Mouse (Mus musculus) heart, postnatal 25 days (tissue): Measurements from ENCODE around the gene Tmem214. TPM values are rescaled to one million over a fixed set of nuclear protein-coding genes. Genes with fewer than 3 reads are reported as not detected.
A peak's percentile ranks its signal among the peaks of the same experiment; 100 is the strongest.

Experiments used
- DNase-seq: peaks from one replicate; pipeline ENCODE4 v3.0.0; 2022; ENCODE audit warnings: low spot score
- intact Hi-C: fragments of 180-260 bp; cut with DNase I; formaldehyde crosslinking; loops from one replicate; pipeline ENCODE4 v1.15.1; 2025
- total RNA-seq, 2 experiments: library from RNA; stranded (reverse); gene quantifications; 2 replicates each; pipeline ENCODE4 v1.2.3; 2021

Tmem214 gene
- total RNA-seq = 10 to 100 TPM; 36.5 to 39.1 TPM

DNA sequence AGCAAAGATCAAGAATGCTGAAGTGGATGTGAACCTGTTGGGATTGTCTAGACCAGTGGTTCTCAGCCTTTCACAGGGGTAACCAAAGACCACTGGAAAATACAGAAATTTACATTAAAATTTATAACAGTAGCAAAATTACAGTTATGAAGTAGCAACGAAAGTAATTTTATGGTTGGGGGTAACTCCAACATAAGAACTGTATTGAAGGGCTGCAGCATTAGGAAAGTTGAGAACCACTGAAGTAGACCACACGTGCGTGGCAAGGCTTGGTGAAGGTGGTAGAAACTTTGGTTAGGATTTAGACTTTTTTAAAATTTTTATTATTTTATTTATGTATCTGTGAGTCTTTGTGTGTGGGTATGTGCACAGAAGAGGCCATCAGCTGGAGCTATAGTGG, at the start of gene Tmem214:
Gene Tmem214, plus strand, starts transcription at position 301 of the 400 bp plus-strand sequence.
- DNase-seq = no peak
- intact Hi-C loops = loop anchor here (2.0 to 5.0 kb wide), 2 partner anchors 45 to 50 kb away; partner anchors contain the start of gene Emilin1

DNA sequence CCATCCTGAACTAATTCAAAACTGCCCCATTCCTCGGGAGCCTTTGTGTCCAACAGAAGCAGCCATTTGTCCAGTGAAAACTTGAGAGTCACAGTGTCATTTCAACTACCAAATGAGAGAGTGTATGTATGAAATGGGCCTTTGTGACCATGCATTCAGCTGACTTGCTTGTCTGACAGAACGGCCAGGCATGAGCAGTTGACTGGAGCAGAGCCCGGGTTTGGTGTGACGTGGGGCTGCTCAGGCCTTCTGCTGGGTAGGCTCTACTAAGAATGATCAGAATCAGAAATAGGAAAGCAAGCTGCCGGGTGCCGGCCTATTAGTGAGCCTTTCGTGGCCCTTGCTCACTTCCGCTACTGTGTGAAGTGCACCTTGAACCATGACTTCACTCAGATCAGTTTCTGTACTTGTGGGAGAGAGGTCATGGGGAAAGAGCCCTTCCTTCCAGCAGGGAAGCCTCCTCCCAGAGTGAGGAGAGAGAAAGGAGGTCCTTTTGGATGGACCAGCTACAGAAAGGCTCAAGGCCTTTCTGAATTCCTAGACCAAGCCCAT, 49.0 kb upstream of the Tmem214 start:
- intact Hi-C loops = loop anchor here (5.0 kb wide), 1 partner anchor 48 kb away; the partner anchor contains the start of gene Tmem214

DNA sequence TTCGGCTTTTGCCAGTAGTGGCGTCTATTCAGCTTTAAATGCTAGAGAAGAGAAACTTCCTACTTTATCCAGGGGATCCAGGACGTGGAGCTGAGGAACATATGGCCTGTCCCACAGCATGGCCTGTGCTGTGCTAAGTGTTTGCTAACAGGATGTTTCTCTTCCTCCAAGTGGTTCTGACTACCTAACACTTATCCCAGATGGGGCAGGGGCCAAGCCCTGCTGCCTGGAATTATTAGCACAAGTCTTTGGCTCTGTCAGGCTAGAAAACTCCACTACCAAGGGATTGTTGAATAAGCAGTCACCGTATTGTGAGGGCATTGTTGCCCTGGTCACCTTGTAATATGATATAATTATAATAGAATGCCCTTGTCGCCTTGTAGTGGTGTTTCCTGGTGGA, 45.1 kb upstream of the Tmem214 start:
- DNase-seq = no peak
- intact Hi-C loops = no loop called here

More for the DNA sequence above, 49.0 kb upstream of the Tmem214 start:
- no peak for DNase-seq

DNA sequence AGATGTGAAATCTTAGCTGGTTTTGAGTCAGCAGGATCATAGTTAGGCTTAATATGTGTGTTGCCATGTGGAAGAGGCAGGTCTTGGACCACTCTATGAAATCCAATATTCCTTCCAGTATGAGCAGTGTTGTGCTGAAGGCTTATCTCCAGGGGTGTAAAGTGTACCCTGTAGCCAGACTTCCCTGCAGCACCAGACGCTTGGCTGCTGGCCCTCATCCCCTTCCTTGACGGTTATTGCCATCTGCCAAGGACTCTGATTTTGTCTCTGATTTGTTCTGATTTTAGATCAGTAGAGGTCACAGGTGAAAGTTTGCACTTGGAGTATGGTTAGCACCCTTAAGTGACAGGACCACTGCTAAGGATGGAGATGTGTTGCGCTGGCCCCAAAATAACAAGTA, 44.7 kb upstream of the Tmem214 start:
- intact Hi-C loops = no loop called here
- no peak for DNase-seq

DNA sequence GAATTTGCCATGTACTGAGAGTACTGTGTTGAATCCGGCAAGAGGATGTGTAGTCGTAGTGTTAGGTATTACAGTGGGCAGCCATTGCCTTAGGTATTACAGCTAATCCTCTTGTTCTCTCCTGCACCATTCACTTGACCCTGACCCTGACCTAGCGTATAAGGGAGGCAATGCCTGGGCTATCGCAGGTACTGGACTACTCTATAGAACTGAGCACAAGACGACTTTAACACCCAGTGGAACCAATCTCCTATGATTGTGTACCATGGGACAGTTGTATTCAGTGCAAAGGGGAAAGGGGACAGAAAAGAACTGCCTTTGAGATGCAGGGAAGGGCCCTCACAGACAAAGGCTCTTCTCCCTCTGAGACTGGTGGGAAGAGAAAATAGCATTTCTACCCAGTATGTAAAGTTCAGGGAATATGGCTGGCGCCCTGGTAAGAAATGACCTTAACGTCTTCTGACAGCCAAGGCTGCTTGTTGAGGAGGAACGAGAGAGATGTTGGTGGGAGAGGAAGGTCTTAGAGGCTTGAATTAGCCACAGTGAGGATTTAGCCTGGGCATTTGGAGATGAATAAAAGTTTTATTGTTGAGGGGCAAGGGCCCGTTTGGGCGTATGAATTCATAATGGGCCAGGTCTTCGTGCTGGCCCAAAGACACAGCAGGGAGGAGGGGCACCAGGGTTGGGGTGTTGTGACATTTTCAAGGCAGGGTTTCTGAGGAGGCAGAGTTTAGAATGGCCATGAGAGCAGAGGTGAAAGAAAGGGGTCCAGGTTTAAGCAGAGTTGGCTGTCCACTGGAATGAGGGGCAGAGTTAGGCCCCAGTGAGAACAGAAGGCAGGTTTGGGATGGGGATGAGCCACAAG, 43.5 kb upstream of the Tmem214 start:
- no peak for DNase-seq
- intact Hi-C loops = no loop called here

DNA sequence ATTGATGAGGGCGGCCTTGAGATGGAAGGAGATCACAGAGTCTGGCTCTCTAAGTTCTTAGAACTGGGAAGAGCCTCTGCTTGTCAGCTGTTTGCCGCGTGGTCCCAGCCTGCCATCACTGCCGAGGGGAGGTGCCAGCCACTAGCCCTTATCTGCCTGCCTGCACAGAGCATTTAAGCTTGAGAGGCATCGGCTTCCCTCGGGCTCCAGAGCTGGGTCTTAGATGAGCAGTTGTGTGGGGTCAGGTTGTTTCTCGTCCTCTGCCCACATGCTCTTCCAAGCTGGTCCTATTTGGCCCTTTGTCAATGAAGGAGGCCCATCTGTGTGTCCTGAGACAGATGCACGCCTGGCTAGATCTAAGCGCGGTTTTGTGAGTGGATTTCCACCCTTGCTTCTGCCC, 42.6 kb upstream of the Tmem214 start:
- intact Hi-C loops = no loop called here
- DNase-seq = no peak

DNA sequence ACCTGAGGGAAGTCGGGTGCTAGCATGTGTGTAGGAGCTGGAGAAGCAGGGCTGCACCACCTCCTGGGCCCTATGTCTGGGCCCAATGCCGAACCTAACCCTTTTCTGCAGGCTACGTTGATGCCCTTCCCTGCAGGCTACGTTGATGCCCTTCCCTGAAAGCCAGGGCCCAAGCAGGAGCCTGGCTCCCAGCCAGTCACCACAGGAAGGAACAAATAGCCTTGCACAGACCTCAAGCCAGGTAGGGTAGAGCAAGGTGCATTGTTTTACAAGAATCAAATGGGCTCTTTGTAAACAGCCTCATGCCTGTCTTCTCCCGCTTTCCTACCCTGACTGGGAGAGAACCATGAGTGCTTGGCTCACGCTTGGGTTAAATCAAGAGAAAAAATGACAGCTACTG, 42.0 kb upstream of the Tmem214 start:
- intact Hi-C loops = no loop called here
- DNase-seq = no peak

DNA sequence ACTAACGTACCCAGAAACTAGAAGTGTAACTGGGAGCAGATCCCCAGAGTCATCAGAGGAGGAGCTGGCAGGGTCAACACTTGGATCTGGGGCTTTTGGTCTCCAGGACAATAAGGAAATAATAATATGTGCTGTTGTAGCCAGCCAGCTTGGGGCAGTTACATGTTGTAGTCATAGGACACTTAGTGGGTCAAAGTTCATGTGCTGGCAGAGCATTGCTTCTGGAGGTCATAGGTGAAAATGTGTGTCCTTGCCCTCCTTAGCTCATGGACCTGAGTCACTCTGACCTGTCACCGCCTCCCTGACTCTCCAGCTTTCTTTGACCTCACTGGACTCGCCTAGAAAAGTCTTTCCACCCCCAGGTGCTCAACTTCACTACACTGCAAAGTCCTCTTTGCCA, 34.4 kb upstream of the Tmem214 start:
- intact Hi-C loops = no loop called here
- DNase-seq = no peak

DNA sequence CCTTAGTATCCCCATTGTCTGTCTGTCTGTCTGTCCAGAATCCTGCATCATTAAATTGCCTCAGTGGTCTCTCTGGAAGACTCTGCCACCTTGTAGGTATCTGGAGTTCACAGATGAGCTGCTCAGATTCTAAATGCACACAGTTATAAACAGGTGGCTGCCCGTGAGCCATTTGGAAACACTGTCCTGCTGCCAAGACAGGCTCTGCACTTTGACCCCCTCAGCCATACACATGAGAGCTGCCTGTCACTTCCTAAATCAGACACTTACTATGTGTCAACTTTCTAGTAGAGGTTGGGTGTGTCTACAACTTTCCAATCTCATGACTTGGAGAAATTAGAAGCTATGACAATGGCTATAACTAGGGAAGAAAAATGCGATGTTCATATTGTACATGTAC, 28.1 kb upstream of the Tmem214 start:
- intact Hi-C loops = no loop called here
- DNase-seq = no peak

DNA sequence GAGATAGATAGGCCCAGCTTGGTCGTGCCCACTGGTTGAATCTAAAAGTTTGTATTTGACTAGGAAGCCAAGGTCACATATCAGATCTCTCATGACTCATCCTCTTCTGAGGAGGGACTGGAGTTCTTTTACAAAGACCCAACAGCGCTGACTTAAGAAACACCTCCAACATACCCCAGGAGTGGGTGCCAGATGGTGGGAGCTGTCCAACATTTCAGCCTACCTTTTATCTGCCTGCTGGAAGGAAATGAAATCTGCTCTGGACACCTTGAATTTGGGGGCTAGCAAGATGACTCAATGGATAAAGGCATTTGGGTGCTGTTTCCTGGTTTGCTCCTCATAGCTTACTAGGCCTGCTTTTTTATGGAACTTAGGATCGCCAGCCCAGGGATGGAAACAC, 25.9 kb upstream of the Tmem214 start:
- intact Hi-C loops = no loop called here

DNA sequence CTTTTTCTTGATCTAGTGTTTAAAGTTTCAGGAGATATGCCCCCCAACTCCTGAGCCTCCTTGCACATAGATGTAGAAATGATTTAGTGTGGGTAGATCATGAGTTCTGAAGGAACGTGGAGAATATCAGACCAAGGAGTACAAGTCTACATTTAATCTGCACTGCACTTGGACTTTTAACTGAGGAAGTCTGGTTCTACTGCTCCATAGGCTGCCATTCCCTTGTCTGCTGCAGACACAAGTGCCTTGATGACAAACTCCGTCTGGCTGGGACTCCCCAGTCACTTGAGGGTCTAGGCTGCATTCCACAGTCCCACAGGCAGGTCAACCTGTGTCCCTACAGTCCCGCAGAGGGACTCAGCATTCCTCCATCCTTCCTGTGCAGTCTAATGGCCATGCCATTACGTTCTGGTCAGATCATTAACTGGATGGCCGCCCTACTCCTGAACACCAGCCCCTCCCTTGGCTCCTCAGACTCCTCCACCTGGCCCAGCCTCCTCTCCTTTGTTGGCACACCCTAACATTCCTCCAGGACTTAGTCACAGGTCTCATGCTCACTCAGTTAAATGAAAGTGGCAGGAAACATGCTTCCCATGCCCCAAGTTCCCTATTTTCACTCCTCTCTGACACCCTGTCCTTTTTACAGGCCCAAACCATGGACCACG, 17.8 kb upstream of the Tmem214 start:
- DNase-seq = no peak
- intact Hi-C loops = no loop called here

More for the DNA sequence above, 25.9 kb upstream of the Tmem214 start:
- no peak for DNase-seq

DNA sequence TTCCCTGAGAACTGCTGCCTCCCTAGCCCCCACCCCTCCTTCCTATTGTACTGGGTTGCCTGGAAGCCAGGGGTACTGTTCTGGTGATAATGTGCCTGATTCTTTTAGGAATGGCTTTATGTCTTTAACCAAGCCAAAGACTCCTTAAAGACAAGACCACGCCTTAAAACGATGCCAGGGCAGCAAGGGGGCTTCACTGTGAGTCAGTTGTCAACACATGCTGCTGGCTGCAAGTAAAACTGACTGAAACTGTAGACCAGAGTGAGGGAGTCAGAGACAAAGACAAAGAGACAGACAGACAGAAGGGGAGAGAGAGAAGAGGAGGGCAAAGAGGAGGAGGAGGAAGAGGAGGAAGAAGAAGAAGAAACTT, 17.3 kb upstream of the Tmem214 start:
- intact Hi-C loops = no loop called here
- DNase-seq = no peak

DNA sequence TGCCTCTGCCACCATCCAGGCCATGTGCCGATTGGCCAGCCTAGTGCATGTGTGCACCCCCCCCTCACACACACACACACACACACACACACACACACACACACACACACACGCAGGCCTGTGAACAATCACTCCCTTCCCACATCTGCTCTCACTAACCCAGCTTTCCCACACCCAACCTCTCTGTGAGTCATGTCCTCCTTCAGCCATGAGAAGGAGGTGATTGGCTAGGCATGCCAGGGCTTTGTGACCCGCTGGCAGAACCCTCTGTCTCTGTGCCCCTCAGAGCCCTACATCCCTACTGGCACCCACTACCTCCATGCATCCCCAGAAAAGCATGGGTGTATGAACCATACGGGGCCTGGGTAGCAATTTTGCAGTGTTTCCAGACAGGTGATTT, 14.3 kb upstream of the Tmem214 start:
- intact Hi-C loops = no loop called here
- DNase-seq = no peak

DNA sequence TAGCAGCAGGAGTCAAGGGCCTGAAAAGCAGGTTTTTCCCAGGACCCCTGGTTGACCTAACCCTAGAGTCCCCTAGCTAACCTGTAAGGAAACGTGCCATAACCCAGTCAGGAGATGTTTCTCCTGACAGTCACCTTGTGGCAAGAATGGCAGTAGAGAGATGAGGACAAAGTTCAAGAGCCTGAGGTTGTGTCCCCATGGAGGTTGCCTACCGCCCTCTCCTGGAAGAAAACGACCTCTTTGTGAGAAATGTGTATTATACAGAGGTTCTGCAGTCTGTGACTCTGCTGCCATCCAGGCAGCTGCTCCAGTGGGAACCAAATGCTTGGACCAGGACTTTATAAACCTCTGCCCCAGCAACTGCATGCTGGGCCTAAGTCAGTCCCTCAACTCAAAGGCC, 12.1 kb upstream of the Tmem214 start:
- no peak for DNase-seq
- intact Hi-C loops = loop anchor here (5.0 kb wide), 1 partner anchor 48 kb away; no protein-coding TSS in a partner anchor

DNA sequence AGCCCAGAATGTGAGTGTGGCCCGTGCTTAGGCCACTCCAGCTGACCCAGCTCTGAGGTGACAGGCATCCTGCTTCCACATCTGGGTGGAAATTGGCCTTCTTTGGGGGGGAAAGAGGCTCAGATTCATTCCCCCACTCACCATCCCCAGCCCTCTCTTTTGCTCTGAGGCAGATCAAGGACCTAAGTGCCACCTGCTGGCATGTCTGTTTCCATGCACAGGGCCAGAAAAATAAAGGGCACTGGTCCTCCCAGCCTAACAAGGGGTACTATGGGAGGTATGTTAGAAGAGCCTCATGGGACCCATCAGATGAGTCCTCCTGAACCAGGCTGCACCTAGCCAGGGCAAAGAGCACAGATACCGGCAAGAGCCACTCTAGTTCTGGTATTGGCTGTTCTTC, 11.7 kb upstream of the Tmem214 start:
- intact Hi-C loops = loop anchor here (5.0 kb wide), 1 partner anchor 49 kb away; no protein-coding TSS in a partner anchor
- DNase-seq = no peak

DNA sequence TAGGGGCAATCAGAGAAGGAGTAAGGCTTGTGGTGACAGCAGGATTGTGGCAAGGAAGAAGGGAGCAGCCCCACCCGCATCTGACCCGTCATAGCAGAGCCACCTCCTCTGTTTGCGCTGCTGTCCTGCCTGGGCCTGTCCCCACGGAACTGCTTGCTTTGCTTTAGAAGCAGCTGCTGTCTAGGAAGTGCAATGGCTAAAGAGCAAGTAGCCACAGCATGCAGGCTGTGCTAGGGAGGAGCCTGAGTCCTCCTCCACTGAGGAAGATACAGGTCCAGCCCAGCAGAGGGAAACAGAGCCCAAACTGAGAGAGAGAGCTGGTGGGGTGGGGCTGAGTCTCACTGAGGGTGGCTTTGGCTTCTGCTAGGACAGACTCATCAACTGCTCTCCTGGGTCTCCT, 4.0 kb upstream of the Tmem214 start:
- intact Hi-C loops = no loop called here
- no peak for DNase-seq

DNA sequence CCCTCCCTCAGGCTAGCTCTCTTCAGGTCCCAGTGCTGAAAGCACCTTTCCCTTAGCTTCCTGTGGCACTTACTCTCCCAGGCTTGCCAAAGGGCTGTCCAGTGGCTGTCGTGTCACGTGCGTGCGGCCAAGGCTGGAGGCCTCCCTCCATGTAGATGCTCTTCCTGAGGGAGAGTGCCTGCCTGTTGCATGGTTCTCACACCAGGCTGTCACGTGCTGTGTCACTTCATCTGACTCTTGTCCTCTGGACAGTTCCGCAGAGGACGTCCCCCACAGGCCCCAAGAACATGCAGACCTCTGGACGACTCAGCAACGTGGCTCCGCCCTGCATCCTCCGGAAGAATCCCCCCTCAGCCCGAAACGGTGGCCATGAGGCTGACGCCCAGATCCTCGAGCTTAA, 3.5 kb upstream of the Tmem214 start:
- DNase-seq = no peak
- intact Hi-C loops = no loop called here

DNA sequence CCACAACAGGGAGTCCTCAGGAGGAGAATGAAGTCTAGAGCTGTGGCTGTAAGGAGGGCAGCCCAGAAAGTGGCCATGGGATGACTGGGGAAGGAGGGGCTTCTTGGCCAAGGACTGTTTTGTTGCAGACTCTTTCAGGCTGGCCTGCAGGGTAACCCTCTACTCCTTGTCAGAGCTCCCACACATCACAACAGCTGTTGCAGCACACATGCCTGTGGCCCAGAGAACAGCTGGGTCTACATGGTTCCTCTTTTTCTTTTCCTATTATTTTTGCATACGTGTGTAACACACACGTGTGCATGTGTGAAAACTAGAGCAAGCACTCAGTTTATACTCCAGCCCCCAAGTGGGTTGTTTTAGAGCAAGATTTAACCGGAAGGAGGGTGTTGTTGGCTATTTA, 941 bp upstream of the Tmem214 start:
- intact Hi-C loops = loop anchor here (5.0 kb wide), 1 partner anchor 50 kb away; no protein-coding TSS in a partner anchor
- DNase-seq = no peak

DNA sequence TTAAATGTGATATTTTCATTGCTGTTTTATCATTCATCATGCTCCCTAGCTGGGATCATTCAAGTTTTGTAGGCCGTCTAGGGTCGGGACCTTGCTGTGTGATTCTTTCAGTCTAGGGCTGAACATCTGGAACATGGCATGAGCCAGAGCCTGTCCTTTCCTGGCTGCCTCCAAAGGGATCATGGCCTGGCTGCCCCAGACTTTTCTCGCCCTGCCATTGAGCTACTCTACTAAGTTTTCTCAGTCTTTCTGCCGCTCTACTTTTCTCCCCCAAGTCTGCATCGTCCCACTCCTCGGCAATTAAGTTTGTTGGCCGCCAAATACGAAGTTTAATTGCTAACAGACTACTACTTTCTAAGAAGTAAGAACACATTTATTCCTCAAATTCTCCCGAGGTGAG, 1.2 kb downstream of the Tmem214 start:
- DNase-seq = no peak

DNA sequence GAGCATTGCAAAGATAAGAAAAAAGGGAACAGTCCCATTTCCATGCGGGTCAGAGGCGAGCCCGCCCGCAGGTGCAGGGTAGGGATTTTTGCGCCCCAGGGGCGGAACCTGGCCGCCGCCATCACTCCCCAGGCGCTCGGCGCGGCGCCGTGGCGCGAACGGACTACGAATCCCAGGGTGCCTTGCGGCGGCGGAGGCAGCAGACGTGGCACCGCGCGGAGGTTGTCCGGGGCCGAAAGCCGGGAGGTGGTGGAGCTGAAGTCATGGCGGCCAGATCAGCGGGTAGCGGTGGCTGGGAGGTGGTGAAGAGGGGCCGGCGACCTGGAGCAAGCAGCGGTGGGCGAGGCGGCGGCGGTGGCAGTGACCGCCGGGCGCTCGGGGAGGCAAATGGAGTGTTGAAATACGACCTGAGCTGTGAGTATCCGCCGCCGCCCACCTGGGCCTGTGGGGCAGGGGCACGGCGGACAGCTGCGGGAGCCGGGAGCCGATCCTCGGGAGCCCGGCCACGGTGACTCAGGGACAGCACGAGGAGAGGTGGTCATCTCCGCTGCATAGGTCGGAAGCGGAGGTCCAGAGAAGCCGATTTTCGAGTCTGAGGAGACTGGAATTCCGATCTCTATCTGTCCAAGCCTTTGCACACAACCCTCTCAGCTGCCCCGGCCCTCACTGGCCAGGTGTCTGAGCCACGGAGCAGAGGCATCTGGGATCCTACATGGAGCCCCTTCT, 1.8 kb downstream of the Tmem214 start:
- intact Hi-C loops = loop anchor here (1.0 to 5.0 kb wide), 3 partner anchors 19 to 52 kb away; partner anchors contain the start of genes Agbl5 and Emilin1
- peak; percentile 83 for DNase-seq

More for the DNA sequence above, 1.2 kb downstream of the Tmem214 start:
- intact Hi-C loops = loop anchor here (2.0 to 5.0 kb wide), 2 partner anchors 44 to 52 kb away; partner anchors contain the start of gene Emilin1
